Mouse (Mus musculus): ENCODE results near the gene Ghrh. TPM values are rescaled to one million over a fixed set of nuclear protein-coding genes. Genes with fewer than 3 reads are reported as not detected.

The Ghrh gene
- polyA plus RNA-seq, 1 experiment from 2014 or later, result not detected

DNA sequence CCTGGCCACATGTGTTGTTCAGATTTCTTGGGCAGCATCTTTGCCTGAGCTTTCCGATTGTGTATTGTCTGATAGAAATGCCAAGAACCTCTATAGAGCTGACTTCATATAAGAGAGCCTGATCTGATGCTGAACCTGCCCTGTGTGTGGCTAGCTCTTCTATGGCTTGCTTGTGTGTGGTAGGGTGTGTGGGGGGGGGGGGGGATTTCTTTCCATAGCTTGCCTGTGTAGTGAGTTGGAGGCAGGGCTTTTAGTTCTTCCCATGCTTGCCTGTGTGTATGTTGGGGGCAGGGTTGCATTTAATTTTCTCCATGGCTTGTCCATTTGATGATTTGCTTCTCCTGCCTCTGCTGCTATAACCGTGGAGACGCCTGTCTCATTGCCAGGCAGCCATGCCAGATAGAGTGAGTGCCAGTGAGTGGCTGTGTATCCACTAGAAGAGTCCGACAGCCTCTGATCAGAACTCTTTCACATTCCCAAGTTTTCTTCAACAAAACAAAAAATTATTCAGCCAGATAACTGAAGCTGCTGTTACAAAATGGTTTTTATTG, 39.5 kb downstream of the Ghrh start:
- Histone ChIP-seq H3K4me3 (ENCODE audit: low read depth, low read length) (no peak overlapping the region), H3K4me2 (no peak overlapping the region), H3K9me3 (ENCODE audit: low read depth, low read length) (no peaks in the 10 kb centered on the region), H3K27me3 (ENCODE audit: insufficient read depth, low read length) (no peaks in the 10 kb centered on the region), H3K36me3 (ENCODE audit: insufficient read depth) (peaks cover 92% of the 10 kb centered on the region), H3K9ac (no peak overlapping the region), H3K4me1 (ENCODE audit: insufficient read depth) (peaks cover 10% of the 10 kb centered on the region), H3K27ac (ENCODE audit: low read depth) (peak overlapping the region; percentile 85)
- DNase-seq (peak; percentile 57), ATAC-seq (ENCODE audit: insufficient read depth) (peak; percentile 68; the same call in 1 of the 2 replicates)
- TF ChIP-seq CTCF (IDR thresholded peaks at IDR 0.05; ENCODE audit: low read depth), result no peak
- 59% methylated on average over 4 of the region's 4 CpGs for WGBS

DNA sequence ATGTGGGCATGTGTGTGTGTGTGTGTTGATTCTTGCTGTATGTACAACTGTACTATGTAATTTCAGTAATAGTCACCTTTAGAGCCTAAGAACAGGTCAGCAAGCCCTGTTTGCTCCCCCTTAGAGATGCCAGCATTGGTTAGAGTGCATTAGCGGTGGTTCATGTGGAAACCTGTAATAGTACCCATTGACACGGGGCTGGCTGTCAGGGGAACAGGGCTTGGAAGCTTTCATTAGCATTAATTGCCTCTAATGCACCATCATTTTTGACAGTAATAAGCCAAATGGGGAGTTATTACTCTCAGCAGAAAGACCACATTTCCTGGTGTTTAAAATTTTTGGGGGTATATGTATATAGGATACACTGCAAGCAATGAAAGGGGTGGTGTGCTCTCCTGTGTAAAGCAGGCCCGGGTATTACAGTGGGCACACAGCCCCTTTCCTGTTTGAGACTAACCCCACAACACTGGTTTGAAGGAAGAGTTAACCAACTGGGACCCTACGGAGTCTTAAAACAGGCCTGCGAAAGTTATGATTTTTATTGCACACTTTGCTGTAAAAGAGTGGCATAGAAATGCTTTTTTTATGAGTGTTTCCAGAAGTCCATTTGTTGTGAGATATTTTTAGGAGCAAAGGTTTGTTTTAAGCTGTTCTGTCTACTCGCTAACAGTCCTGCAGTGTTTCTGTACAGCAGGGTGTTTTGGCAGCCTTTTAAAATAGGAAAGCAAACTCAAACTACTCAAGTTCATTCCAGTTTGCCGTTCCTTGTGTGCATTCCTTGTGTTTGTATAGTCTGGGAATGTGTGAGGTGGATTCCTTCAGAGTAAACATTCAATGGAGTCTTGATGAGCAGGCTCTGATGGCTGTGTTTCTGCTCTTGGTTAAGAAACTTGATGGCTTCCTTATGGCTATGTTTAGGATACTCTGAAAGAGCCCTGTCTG, 40.9 kb downstream of the Ghrh start:
- peak overlapping the region; percentile 85 for H3K27ac ChIP-seq (ENCODE audit: low read depth)
- H3K27me3 ChIP-seq (ENCODE audit: insufficient read depth, low read length), result no peaks in the 10 kb centered on the region
- 53% methylated on average over 7 of the region's 7 CpGs for WGBS
- no peak overlapping the region for H3K9ac ChIP-seq
- ATAC-seq (ENCODE audit: insufficient read depth), result peak; percentile 72
- peak; percentile 69 for DNase-seq
- TF ChIP-seq CTCF (IDR thresholded peaks at IDR 0.05; ENCODE audit: low read depth), result no peak
- peaks cover 10% of the 10 kb centered on the region for H3K4me1 ChIP-seq (ENCODE audit: insufficient read depth)
- peaks cover 90% of the 10 kb centered on the region for H3K36me3 ChIP-seq (ENCODE audit: insufficient read depth)
- H3K9me3 ChIP-seq (ENCODE audit: low read depth, low read length), result no peaks in the 10 kb centered on the region
- H3K4me2 ChIP-seq, result peak overlapping the region; percentile 18; the same call in 1 of the 2 replicates
- H3K4me3 ChIP-seq (ENCODE audit: low read depth, low read length), result no peak overlapping the region

DNA sequence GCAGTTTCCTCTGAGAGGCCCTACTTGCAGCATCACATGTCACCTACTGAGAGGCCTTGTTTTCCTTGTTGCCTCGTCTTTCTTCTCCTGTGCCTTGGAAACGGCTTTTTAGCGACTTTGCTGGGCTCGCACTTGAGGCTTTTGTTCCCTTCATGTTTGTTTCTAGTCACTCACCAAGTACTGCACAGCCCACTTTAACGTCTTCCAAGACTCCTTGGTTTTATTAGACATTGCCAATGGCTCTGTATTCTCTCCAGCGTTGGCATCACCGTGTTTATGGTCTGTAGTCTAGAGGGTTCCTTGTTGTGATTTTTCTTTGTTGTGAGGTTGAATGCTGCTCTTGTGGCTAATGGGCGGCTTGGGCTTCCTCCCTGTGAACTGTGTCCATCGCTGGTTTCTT, 44.2 kb downstream of the Ghrh start:
- Histone ChIP-seq H3K27me3 (ENCODE audit: insufficient read depth, low read length) (no peaks in the 10 kb centered on the region), H3K36me3 (ENCODE audit: insufficient read depth) (peaks cover 90% of the 10 kb centered on the region), H3K9ac (no peak overlapping the region), H3K27ac (ENCODE audit: low read depth) (no peak overlapping the region), H3K4me3 (ENCODE audit: low read depth, low read length) (no peak overlapping the region), H3K4me2 (no peak overlapping the region), H3K4me1 (ENCODE audit: insufficient read depth) (peaks cover 10% of the 10 kb centered on the region), H3K9me3 (ENCODE audit: low read depth, low read length) (no peaks in the 10 kb centered on the region)
- no peak for DNase-seq
- no peak for TF ChIP-seq CTCF (IDR thresholded peaks at IDR 0.05; ENCODE audit: low read depth)
- 75% methylated on average over 9 of the region's 9 CpGs for WGBS
- no peak for ATAC-seq (ENCODE audit: insufficient read depth)

DNA sequence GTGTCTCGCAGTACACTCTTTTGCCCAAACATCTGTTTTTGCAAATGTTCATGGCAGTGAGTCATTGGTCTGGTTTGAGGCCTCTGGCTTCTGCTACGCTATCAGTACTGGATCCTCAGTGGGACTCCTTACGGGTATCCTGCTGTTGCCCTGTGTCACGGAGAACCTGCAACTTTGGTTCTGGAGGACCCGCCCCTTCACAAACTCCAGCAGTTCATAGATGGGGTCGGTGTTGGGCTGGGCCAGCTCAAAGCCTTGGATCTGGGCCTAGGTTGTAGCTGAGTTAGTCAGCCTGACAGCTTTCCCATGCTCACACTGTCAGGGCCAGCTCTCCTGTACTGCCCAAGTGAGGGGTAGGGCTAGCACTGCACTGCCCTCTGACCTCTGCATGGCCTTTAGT, 47.3 kb downstream of the Ghrh start:
- DNase-seq (no peak), ATAC-seq (ENCODE audit: insufficient read depth) (no peak)
- no peak overlapping the region for H3K4me3 ChIP-seq (ENCODE audit: low read depth, low read length)
- H3K27ac ChIP-seq (ENCODE audit: low read depth), result no peak overlapping the region
- H3K4me1 ChIP-seq (ENCODE audit: insufficient read depth), result no peaks in the 10 kb centered on the region
- H3K9ac ChIP-seq, result no peak overlapping the region
- no peak for TF ChIP-seq CTCF (IDR thresholded peaks at IDR 0.05; ENCODE audit: low read depth)
- no peak overlapping the region for H3K4me2 ChIP-seq
- no peaks in the 10 kb centered on the region for H3K9me3 ChIP-seq (ENCODE audit: low read depth, low read length)
- WGBS, result 91% methylated on average over 6 of the region's 6 CpGs
- no peaks in the 10 kb centered on the region for H3K27me3 ChIP-seq (ENCODE audit: insufficient read depth, low read length)
- peaks cover 95% of the 10 kb centered on the region for H3K36me3 ChIP-seq (ENCODE audit: insufficient read depth)

DNA sequence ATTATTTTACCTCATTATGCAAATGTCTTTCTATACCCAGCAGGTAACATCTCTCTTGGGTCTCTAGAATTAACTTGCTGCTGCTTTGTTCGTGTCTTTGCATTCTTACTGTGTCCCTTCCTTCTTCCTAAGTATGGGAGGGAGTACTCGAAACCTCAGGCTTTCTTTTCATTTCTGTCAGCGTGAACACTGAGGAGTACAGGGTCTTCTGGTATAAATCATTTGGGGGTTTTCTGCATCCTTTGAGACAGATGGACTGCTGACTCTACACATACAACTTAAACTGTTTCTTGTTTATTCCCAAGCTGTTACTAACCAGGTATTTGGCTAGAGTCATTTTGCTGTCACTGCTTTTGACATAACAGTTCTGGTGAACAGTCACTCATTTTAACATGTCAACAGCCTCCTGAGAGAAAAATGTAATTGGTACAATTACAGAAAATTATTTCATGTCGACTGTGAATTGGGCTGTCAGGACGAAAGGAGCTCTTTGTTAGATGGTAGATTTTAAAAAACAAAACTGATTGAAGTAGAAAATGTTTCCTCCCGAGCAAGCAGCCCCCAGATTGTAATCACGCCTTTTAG, 51.1 kb downstream of the Ghrh start:
- H3K9me3 ChIP-seq (ENCODE audit: low read depth, low read length), result no peaks in the 10 kb centered on the region
- no peaks in the 10 kb centered on the region for H3K27me3 ChIP-seq (ENCODE audit: insufficient read depth, low read length)
- H3K9ac ChIP-seq, result no peak overlapping the region
- peaks cover 97% of the 10 kb centered on the region for H3K36me3 ChIP-seq (ENCODE audit: insufficient read depth)
- no peak overlapping the region for H3K27ac ChIP-seq (ENCODE audit: low read depth)
- no peak for TF ChIP-seq CTCF (IDR thresholded peaks at IDR 0.05; ENCODE audit: low read depth)
- no peak overlapping the region for H3K4me3 ChIP-seq (ENCODE audit: low read depth, low read length)
- WGBS, result 83% methylated on average over 7 of the region's 7 CpGs
- no peak overlapping the region for H3K4me2 ChIP-seq
- no peak for ATAC-seq (ENCODE audit: insufficient read depth)
- no peaks in the 10 kb centered on the region for H3K4me1 ChIP-seq (ENCODE audit: insufficient read depth)
- DNase-seq, result no peak

DNA sequence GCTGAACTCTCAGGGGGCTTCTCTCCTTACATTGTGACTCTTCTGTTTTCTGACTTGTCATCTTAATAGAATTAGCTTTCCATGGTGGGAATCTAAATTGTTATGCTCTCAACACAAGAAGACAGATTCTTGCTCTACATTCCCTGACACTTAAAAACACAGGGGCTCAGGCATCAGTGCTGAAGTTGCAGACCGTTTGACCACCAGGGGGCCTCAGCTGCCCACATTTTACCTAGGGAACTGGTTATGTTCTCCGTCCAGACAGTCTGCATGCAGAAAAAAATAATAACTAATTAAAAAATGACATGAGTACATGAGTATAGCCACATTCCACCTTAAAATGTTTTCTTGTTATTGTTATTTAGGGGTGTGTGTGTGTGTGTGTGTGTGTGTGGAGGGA, 55.2 kb downstream of the Ghrh start:
- DNase-seq (peak; percentile 87), ATAC-seq (ENCODE audit: insufficient read depth) (no peak)
- H3K36me3 ChIP-seq (ENCODE audit: insufficient read depth), result peaks cover 96% of the 10 kb centered on the region
- 11% methylated on average over 2 of the region's 2 CpGs for WGBS
- no peaks in the 10 kb centered on the region for H3K9me3 ChIP-seq (ENCODE audit: low read depth, low read length)
- no peak overlapping the region for H3K27ac ChIP-seq (ENCODE audit: low read depth)
- no peaks in the 10 kb centered on the region for H3K4me1 ChIP-seq (ENCODE audit: insufficient read depth)
- no peak overlapping the region for H3K4me3 ChIP-seq (ENCODE audit: low read depth, low read length)
- no peaks in the 10 kb centered on the region for H3K27me3 ChIP-seq (ENCODE audit: insufficient read depth, low read length)
- H3K9ac ChIP-seq, result no peak overlapping the region
- peak; percentile 87 for TF ChIP-seq CTCF (IDR thresholded peaks at IDR 0.05; ENCODE audit: low read depth)
- no peak overlapping the region for H3K4me2 ChIP-seq

DNA sequence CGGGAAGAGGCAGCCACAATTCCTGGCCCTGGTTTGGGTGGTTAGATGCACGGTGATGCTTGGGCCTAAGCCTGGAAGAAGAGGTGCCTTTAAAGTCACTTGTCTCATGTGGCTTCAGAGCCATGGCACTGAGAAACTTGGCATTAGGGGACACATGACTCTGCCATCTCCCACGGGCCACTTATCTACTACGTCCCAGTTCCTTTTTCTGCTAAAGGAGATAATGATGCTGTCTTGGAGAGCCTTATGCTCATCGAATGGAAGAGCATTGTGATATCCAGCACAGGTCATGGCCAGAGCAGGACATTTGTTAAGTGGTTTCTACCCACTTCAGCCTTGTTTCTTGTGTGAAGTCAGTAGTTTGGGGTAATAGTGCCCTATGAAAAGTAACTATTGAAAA, 58.3 kb downstream of the Ghrh start:
- no peak for TF ChIP-seq CTCF (IDR thresholded peaks at IDR 0.05; ENCODE audit: low read depth)
- no peak overlapping the region for H3K4me2 ChIP-seq
- peaks cover 98% of the 10 kb centered on the region for H3K36me3 ChIP-seq (ENCODE audit: insufficient read depth)
- H3K27ac ChIP-seq (ENCODE audit: low read depth), result no peak overlapping the region
- 86% methylated on average over 5 of the region's 5 CpGs for WGBS
- H3K4me3 ChIP-seq (ENCODE audit: low read depth, low read length), result no peak overlapping the region
- H3K9ac ChIP-seq, result no peak overlapping the region
- no peaks in the 10 kb centered on the region for H3K27me3 ChIP-seq (ENCODE audit: insufficient read depth, low read length)
- no peaks in the 10 kb centered on the region for H3K4me1 ChIP-seq (ENCODE audit: insufficient read depth)
- DNase-seq (no peak), ATAC-seq (ENCODE audit: insufficient read depth) (no peak)
- no peaks in the 10 kb centered on the region for H3K9me3 ChIP-seq (ENCODE audit: low read depth, low read length)
